In genomic region chr3:152122720-152123119, GRCm38 (mm10) we compare ENCODE assay signal across 8 mouse cellular contexts. TPM values are rescaled to one million over a fixed set of nuclear protein-coding genes. Genes with fewer than 3 reads are reported as not detected.
A peak's percentile ranks its signal among the peaks of the same experiment; 100 is the strongest.
DNase-seq lines count a peak whose midpoint lies in the region; ATAC-seq lines count a peak whose summit lies in the region.

No protein-coding gene starts in this region.

- WGBS in intestine, embryonic 16.5 days = 48% methylated on average over 3 of the region's 3 CpGs
- WGBS in macrophage (ENCODE audit: missing documents) = 0% methylated on average over 2 of the region's 3 CpGs

- H3K4me1 ChIP-seq in intestine, embryonic 16.5 days (ENCODE audit: control insufficient read depth, insufficient read depth, low read length) = peaks cover 17% of the 10 kb centered on the region

- no peaks in the 10 kb centered on the region for H3K27me3 ChIP-seq in intestine, embryonic 16.5 days (replicated peaks; ENCODE audit: control insufficient read depth, insufficient read depth, low read length)

- H3K9me3 ChIP-seq in intestine, embryonic 16.5 days (ENCODE audit: control insufficient read depth, low read length) = no peaks in the 10 kb centered on the region

- DNase-seq in adrenal gland, adult 2 months = peak; percentile 69
- DNase-seq in adrenal gland, adult 18-20 months (ENCODE audit: low spot score in 2 of 2) = no peak
- DNase-seq in adrenal gland, postnatal 14 days = peak; percentile 65
- no peak for DNase-seq in urinary bladder, postnatal 25 days (ENCODE audit: low spot score)
- DNase-seq in right cerebral cortex, postnatal 25 days = no peak

- H3K79me2 ChIP-seq in macrophage (ENCODE audit: inconsistent target) = no peaks in the 10 kb centered on the region

- H3K4me3 ChIP-seq in intestine, embryonic 16.5 days (ENCODE audit: low read length) = no peak overlapping the region
- H3K4me3 ChIP-seq in macrophage (ENCODE audit: inconsistent target) = peak overlapping the region; percentile 19; the same call in 1 of the 2 replicates

- peak; percentile 85 for ATAC-seq in intestine, embryonic 16.5 days
- ATAC-seq in CD4-positive, CD25-positive, alpha-beta regulatory T cell, adult 4 months = no peak

- H3K9ac ChIP-seq in intestine, embryonic 16.5 days (ENCODE audit: low read depth, low read length) = 0 out of 2 replicates have a peak overlapping the region, but pooled peaks have one; percentile 4

- peaks cover 4% of the 10 kb centered on the region; the same call in 1 of the 2 replicates for H3K36me3 ChIP-seq in intestine, embryonic 16.5 days (ENCODE audit: control insufficient read depth, insufficient read depth, low read length)
- H3K36me3 ChIP-seq in macrophage (ENCODE audit: inconsistent target) = no peaks in the 10 kb centered on the region

- peak overlapping the region; percentile 41 for H3K4me2 ChIP-seq in intestine, embryonic 16.5 days (ENCODE audit: low read depth, low read length)

- peak overlapping the region; percentile 70 for H3K27ac ChIP-seq in intestine, embryonic 16.5 days (ENCODE audit: low read length)
- peak overlapping the region; percentile 96 for H3K27ac ChIP-seq in macrophage

RNA-seq across cellular contexts. Expression of gene Gipc2, which starts 43.3 kb away (rescaled TPM):
- 1 to 10 TPM in 1 of 2 experiments, under 1 TPM in 1; 0.52 to 1.1 TPM for total RNA-seq in adrenal gland, adult 2 months (2021)
- 0.11 and 0.20 TPM in 2 replicates for polyA plus RNA-seq in adrenal gland, adult 2 months (2012; rRNA removed)
- total RNA-seq in adrenal gland, adult 18-20 months (2021) = under 1 TPM in 1 of 2 experiments, not detected in 1; 0.30 TPM
- 0.96 and 2.8 TPM in 2 replicates for total RNA-seq in adrenal gland, postnatal 14 days (2021)
- 244 TPM in 2 replicates for polyA plus RNA-seq in intestine, embryonic 16.5 days (2015; fragmentation: Nextera tagmentation; extraction: Ambion mirVana)
- 1 to 10 TPM in 3 of 26 experiments, not detected in 23; 1.0 to 1.8 (median 1.2) TPM for total RNA-seq in macrophage (2018; cell fraction: chromatin; rRNA removed)
- under 1 TPM in 17 of 26 experiments, not detected in 9; 0.13 to 0.49 (median 0.29) TPM for total RNA-seq in macrophage (2018; cell fraction: cytosol; rRNA removed)
- total RNA-seq in macrophage (2018; cell fraction: nucleus; rRNA removed) = 1 to 10 TPM in 1 of 26 experiments, under 1 TPM in 1, not detected in 24; 0.52 to 2.3 TPM
- polyA plus RNA-seq in macrophage (2018) = 0.21 to 0.29 TPM in 2 of 3 replicates, not detected in the other
- polyA plus RNA-seq in CD4-positive, CD25-positive, alpha-beta regulatory T cell, adult 4 months (2017; shearing (Covaris generic)) = not detected

Comparison
In these comparisons a context has a peak if more than half of its experiments do, and no peak if none do; other contexts are left out.
1. DNase-seq: peak in adrenal gland, adult 2 months (single experiment) and adrenal gland, postnatal 14 days (single experiment); none in adrenal gland, adult 18-20 months (0 of 2), urinary bladder, postnatal 25 days (single experiment) and right cerebral cortex, postnatal 25 days (single experiment).
2. RNA of gene Gipc2, which starts 43.3 kb away (polyA plus RNA-seq): 244 TPM in intestine, embryonic 16.5 days; not detected in CD4-positive, CD25-positive, alpha-beta regulatory T cell, adult 4 months, 0.11 to 0.20 TPM in adrenal gland, adult 2 months and 0.21 to 0.29 TPM in macrophage; every median in the first group is over 100 times any median in the second.